Mouse (Mus musculus) stomach, embryonic 15.5 days (tissue): Measurements from ENCODE around the gene Marc2. TPM values are rescaled to one million over a fixed set of nuclear protein-coding genes. Genes with fewer than 3 reads are reported as not detected.

Source experiments
- ATAC-seq: fragments of 200-750 bp; cut with Nextera tagmentation; 2 replicates; pipeline ENCODE4 v1.8.0; 2017; ENCODE audit warnings: low read depth, moderate number of reproducible peaks, moderate TSS enrichment; ENCODE audit not compliant: insufficient read depth, low FRiP score
- H3K27ac ChIP-seq: fragments of 300-500 bp; sonication (generic); 2 replicates; pipeline ENCODE4 v1.5.1; 2015; ENCODE audit warnings: mild to moderate bottlenecking, inconsistent platforms
- H3K27me3 ChIP-seq: fragments of 300-500 bp; sonication (generic); replicated peaks from 2 replicates; pipeline ENCODE4 v1.6.1; 2015; ENCODE audit warnings: inconsistent platforms
- H3K36me3 ChIP-seq: fragments of 300-500 bp; sonication (generic); 2 replicates; pipeline ENCODE4 v1.6.1; 2015; ENCODE audit warnings: inconsistent platforms
- H3K4me1 ChIP-seq: fragments of 300-500 bp; sonication (generic); 2 replicates; pipeline ENCODE4 v1.6.1; 2015; ENCODE audit warnings: inconsistent platforms
- H3K4me2 ChIP-seq: fragments of 300-500 bp; sonication (generic); 2 replicates; pipeline ENCODE4 v1.6.1; 2015; ENCODE audit warnings: mild to moderate bottlenecking, inconsistent platforms
- H3K4me3 ChIP-seq: fragments of 300-500 bp; sonication (generic); replicated peaks from 2 replicates; pipeline ENCODE4 v1.5.1; 2015; ENCODE audit warnings: inconsistent platforms
- H3K9ac ChIP-seq: fragments of 300-500 bp; sonication (generic); 2 replicates; pipeline ENCODE4 v1.6.1; 2015; ENCODE audit warnings: inconsistent platforms
- H3K9me3 ChIP-seq: fragments of 300-500 bp; sonication (generic); 2 replicates; pipeline ENCODE4 v1.6.1; 2016; ENCODE audit warnings: inconsistent platforms
- WGBS: fragments of 180-500 bp; shearing (Covaris S2); methylation state at CpG from one replicate; pipeline ENCODE4 v1.1.7; 2015; 5-methylcytosine and 5-hydroxymethylcytosine counted together
- polyA plus RNA-seq: library from polyadenylated mRNA; unstranded; fragments of >200 nt; fragmentation: Nextera tagmentation; extraction: Ambion mirVana; gene quantifications from 2 replicates; pipeline ENCODE4 v1.2.1, GENCODE M21; 2015

Marc2 gene
- 256 and 262 TPM in 2 replicates for polyA plus RNA-seq

GRCm38 (mm10) chr1:184846092-184846750, at the start of gene Marc2:
Gene Marc2, minus strand, starts transcription at chr1:184846451.
- Histone ChIP-seq H3K27ac (peak within 1 kb of the TSS; percentile 93), H3K27me3 (no peaks in the 10 kb centered on the region), H3K4me2 (peak within 1 kb of the TSS; percentile 95), H3K36me3 (no peaks in the 10 kb centered on the region), H3K9ac (peak within 1 kb of the TSS; percentile 87), H3K9me3 (no peaks in the 10 kb centered on the region), H3K4me3 (peak within 1 kb of the TSS; percentile 81), H3K4me1 (peaks cover 10% of the 10 kb centered on the region)
- 3% methylated on average over 18 of the region's 18 CpGs for WGBS
- peak; percentile 1; the same call in 1 of the 2 replicates for ATAC-seq

- Histone ChIP-seq H3K4me2 (no peak overlapping the region), H3K4me3 (no peak overlapping the region), H3K4me1 (no peaks in the 10 kb centered on the region), H3K36me3 (no peaks in the 10 kb centered on the region), H3K27ac (no peak overlapping the region), H3K9me3 (no peaks in the 10 kb centered on the region), H3K27me3 (no peaks in the 10 kb centered on the region), H3K9ac (no peak overlapping the region)
- 73% methylated on average over 3 of the region's 3 CpGs for WGBS
- ATAC-seq, result no peak
Observed at GRCm38 (mm10) chr1:184891998-184892397, 45.7 kb upstream of the Marc2 start.

GRCm38 (mm10) chr1:184889454-184889853, 43.2 kb upstream of the Marc2 start:
- H3K27ac ChIP-seq, result no peak overlapping the region
- H3K4me3 ChIP-seq, result no peak overlapping the region
- no peaks in the 10 kb centered on the region for H3K27me3 ChIP-seq
- no peaks in the 10 kb centered on the region for H3K4me1 ChIP-seq
- H3K9ac ChIP-seq, result no peak overlapping the region
- 87% methylated on average over 6 of the region's 6 CpGs for WGBS
- H3K36me3 ChIP-seq, result no peaks in the 10 kb centered on the region
- no peak overlapping the region for H3K4me2 ChIP-seq
- no peaks in the 10 kb centered on the region for H3K9me3 ChIP-seq
- no peak for ATAC-seq

- Histone ChIP-seq H3K4me3 (no peak overlapping the region), H3K4me2 (no peak overlapping the region), H3K27me3 (peaks cover 25% of the 10 kb centered on the region), H3K4me1 (peaks cover 6% of the 10 kb centered on the region; the same call in 1 of the 2 replicates), H3K27ac (no peak overlapping the region), H3K36me3 (no peaks in the 10 kb centered on the region), H3K9me3 (no peaks in the 10 kb centered on the region), H3K9ac (no peak overlapping the region)
- no peak for ATAC-seq
- 81% methylated on average over 1 of the region's 1 CpGs for WGBS
Observed at GRCm38 (mm10) chr1:184886160-184886559, 39.9 kb upstream of the Marc2 start.

DNA sequence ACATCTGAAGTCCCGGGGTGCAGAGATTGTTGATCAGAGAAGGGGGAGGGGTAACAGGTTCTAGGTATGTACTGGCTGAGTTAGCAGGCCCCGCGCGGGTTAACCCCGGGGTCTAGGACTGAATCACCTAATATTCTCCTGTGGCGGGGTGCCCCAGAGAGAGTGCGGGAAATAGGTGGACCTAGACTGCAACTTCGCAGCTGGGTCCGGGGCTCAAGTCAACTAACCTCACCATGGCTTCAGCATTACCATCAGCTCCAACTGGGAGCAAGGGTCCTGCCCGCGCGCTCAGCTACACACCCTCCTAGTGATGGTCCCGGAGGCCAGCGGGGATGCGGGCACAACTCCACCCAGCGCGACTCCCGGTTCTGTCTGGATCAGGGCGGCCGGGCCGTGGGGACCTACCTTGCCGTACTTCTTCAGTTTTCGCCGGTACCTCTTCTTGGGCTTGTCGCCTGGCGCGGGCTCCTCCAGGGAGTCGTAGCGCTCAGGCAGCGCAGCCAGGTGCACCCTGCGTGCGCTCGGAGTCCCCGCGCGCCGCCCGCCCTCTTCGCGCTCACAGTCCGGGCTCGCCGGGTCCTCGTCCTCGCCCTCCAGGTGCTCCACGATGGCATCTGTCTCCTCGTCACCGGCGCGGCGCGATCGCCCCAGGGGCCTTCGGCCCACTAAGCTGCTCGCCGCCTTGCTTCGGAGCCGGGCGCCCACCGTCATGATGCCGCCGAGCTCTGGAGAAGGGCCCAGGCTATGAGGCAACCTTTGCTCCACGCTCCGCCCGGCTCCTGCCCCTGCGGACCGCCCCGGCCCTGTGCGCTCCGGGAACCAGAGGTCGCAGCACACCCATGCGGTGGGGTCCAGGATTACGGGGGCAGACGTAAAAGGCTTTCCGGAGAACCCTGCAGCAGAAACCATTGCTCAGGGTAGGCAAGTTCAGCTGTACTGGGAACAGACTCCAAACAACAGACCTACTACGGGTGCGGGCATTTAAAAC, 36.3 kb upstream of the Marc2 start, which contains the start of gene C130074G19Rik:
Gene C130074G19Rik (minus strand): TSS at position 938 of the 988 bp plus-strand sequence.
- H3K4me3 ChIP-seq, result peak within 1 kb of the TSS; percentile 52
- H3K27ac ChIP-seq, result no peak within 1 kb of the TSS
- no peaks in the 10 kb centered on the region for H3K9me3 ChIP-seq
- H3K4me2 ChIP-seq, result peak within 1 kb of the TSS; percentile 82
- peaks cover 11% of the 10 kb centered on the region for H3K4me1 ChIP-seq
- no peaks in the 10 kb centered on the region for H3K36me3 ChIP-seq
- peak within 1 kb of the TSS; percentile 20; the same call in 1 of the 2 replicates for H3K9ac ChIP-seq
- peaks cover 28% of the 10 kb centered on the region for H3K27me3 ChIP-seq
- WGBS, result 3% methylated on average over 77 of the region's 77 CpGs
- peak; percentile 89 for ATAC-seq

DNA sequence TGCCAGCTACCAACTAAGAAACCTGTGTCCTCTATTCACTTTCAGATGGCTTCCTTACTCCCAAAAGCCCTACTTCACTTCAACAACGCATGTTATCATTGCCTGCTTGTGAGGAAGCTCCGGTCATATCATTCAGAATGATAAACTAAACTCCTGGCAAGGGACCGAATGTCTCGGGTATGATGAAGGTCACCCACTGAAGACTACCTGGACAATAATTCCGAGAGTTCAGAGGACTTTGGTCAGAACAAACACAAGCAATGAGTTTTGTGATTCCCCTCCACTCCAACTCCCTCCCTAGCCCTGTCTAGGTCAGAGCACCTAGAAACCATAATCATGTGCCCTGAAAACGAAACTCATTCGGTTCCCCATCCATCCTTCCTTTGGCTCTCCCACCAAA, 35.6 kb upstream of the Marc2 start:
- ATAC-seq, result no peak
- Histone ChIP-seq H3K9ac (peak overlapping the region; percentile 20; the same call in 1 of the 2 replicates), H3K4me3 (peak overlapping the region; percentile 52), H3K4me2 (peak overlapping the region; percentile 82), H3K36me3 (no peaks in the 10 kb centered on the region), H3K4me1 (peaks cover 11% of the 10 kb centered on the region), H3K9me3 (no peaks in the 10 kb centered on the region), H3K27me3 (peaks cover 28% of the 10 kb centered on the region), H3K27ac (no peak overlapping the region)
- 55% methylated on average over 7 of the region's 7 CpGs for WGBS

DNA sequence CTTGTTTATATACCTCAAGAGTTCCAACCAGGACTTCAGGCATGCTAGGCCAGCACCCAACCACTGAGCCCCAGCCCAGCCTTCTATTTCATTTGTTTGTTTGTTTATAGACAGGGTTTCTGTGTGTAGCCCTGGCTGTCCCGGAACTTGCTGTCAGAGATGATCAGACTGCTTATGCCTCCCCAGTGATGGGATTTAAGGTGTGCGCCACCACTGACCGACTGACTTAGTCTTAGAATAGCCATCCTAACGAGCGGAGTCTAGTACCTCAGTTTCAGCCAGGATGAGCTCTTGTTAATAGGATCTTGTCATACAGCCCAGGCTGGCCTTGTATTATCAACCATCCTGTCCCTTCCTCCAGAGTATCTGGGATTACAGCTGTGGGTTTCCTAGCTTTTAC, 35.0 kb upstream of the Marc2 start:
- H3K4me1 ChIP-seq, result peaks cover 11% of the 10 kb centered on the region
- no peak overlapping the region for H3K9ac ChIP-seq
- H3K4me2 ChIP-seq, result peak overlapping the region; percentile 82; the same call in 1 of the 2 replicates
- 83% methylated on average over 5 of the region's 5 CpGs for WGBS
- no peak overlapping the region for H3K27ac ChIP-seq
- peaks cover 28% of the 10 kb centered on the region for H3K27me3 ChIP-seq
- no peaks in the 10 kb centered on the region for H3K36me3 ChIP-seq
- ATAC-seq, result no peak
- no peaks in the 10 kb centered on the region for H3K9me3 ChIP-seq
- H3K4me3 ChIP-seq, result peak overlapping the region; percentile 52; the same call in 1 of the 2 replicates

DNA sequence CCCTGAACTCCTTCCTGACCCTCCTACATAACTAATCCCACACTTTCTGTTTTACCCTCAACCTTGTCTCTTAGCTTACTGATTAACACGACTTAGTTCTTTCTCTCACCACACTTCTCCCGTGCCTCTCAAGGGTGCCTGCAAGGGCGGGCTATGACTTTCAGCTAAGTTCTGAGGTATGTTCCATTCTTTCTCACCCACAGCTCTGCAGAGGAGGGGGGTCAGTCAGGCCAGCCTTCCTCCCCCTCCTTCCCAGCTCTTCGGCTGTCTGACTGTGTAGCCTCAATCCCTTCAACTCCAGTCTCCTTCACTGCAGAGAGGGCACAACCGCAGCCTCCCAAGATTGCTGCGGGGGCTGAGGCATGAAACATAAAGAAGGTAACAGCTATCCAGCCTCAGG, 32.6 kb upstream of the Marc2 start:
- Histone ChIP-seq H3K27ac (no peak overlapping the region), H3K4me1 (peaks cover 11% of the 10 kb centered on the region), H3K4me2 (no peak overlapping the region), H3K27me3 (peaks cover 28% of the 10 kb centered on the region), H3K4me3 (no peak overlapping the region), H3K9me3 (no peaks in the 10 kb centered on the region), H3K36me3 (no peaks in the 10 kb centered on the region), H3K9ac (no peak overlapping the region)
- ATAC-seq, result no peak
- WGBS, result 66% methylated on average over 6 of the region's 6 CpGs

DNA sequence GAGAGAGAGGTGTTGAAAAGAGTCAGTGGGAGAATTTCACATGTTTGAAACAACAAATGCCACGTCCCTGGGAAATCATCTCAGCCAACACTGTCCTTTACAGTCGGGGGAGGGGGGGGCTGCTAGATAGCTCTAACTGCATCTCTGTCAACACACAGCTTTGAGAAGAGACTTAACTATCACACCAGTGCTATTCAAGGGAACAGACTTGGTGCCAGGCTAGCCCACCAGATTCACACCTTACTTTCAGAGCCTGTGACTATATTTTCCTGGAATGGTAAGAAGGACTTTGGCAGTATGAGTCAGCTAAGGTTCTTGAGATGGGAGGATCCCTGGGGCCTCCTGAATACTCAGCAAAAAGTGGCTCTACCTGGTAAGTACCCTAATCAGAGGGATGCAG, 31.1 kb upstream of the Marc2 start:
- H3K27me3 ChIP-seq, result peaks cover 14% of the 10 kb centered on the region
- ATAC-seq, result no peak
- H3K4me3 ChIP-seq, result no peak overlapping the region
- no peak overlapping the region for H3K9ac ChIP-seq
- no peak overlapping the region for H3K27ac ChIP-seq
- H3K9me3 ChIP-seq, result no peaks in the 10 kb centered on the region
- 63% methylated on average over 2 of the region's 2 CpGs for WGBS
- peaks cover 9% of the 10 kb centered on the region for H3K4me1 ChIP-seq
- no peaks in the 10 kb centered on the region for H3K36me3 ChIP-seq
- H3K4me2 ChIP-seq, result no peak overlapping the region

GRCm38 (mm10) chr1:184873910-184874309, 27.7 kb upstream of the Marc2 start:
- Histone ChIP-seq H3K4me1 (peaks cover 20% of the 10 kb centered on the region), H3K4me2 (no peak overlapping the region), H3K36me3 (no peaks in the 10 kb centered on the region), H3K9me3 (no peaks in the 10 kb centered on the region), H3K27me3 (no peaks in the 10 kb centered on the region), H3K27ac (no peak overlapping the region), H3K9ac (no peak overlapping the region), H3K4me3 (no peak overlapping the region)
- WGBS, result 77% methylated on average over 11 of the region's 11 CpGs
- no peak for ATAC-seq

DNA sequence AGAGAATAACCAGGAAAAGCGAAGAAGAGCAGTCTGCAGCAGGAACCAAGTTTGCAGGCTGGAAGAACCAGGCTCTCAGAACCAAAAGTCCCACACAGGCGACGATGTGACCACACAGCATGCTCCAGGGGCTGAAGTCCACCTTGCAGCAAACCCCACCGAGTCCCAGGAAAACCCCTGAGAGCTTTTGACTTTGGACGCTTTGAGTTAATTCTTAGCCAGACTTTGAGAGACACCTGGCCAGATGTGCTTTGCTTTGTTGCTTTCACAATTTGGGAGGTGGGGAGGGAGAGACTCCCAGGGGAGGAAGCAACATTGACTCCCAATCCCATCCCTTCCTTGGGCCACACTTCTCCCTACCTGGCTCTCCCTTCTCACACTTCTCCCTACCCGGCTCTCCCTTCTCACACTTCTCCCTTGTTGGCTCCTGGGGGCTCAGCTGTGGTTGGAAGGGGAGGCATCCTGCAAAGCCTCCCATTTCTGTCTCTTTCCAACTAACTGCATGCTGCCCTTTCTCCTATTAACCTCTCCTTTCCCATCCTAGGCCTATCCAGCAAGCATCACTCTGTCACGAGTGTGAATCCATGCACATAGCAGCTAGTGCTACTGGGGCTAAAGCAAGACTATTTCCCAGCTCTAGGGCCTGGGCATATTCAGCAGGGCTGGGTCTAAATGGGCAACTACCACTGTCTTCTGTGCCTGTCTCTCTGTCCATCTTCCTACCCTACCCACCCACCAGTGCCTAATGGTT, 26.0 kb upstream of the Marc2 start:
- peaks cover 19% of the 10 kb centered on the region for H3K4me1 ChIP-seq
- H3K4me3 ChIP-seq, result no peak overlapping the region
- no peaks in the 10 kb centered on the region for H3K27me3 ChIP-seq
- no peak overlapping the region for H3K4me2 ChIP-seq
- peak; percentile 17; the same call in 1 of the 2 replicates for ATAC-seq
- no peak overlapping the region for H3K9ac ChIP-seq
- H3K27ac ChIP-seq, result peak overlapping the region; percentile 44; the same call in 1 of the 2 replicates
- 70% methylated on average over 7 of the region's 7 CpGs for WGBS
- H3K36me3 ChIP-seq, result no peaks in the 10 kb centered on the region
- H3K9me3 ChIP-seq, result no peaks in the 10 kb centered on the region
